Mouse (Mus musculus): Measurements from ENCODE around the gene Gnat1. TPM values are rescaled to one million over a fixed set of nuclear protein-coding genes. Genes with fewer than 3 reads are reported as not detected.

Gene Gnat1
- total RNA-seq (2021): not detected

GRCm38 (mm10) chr9:107679501-107679900 lies at the start of gene Gnat1:
Gene Gnat1 (minus strand): TSS chr9:107679712.
- no peak for DNase-seq (ENCODE audit: extremely low spot score in 1 of 2, low spot score in 1 of 2)

- DNase-seq (ENCODE audit: extremely low spot score in 1 of 2, low spot score in 1 of 2): no peak
Measured at GRCm38 (mm10) chr9:107728919-107729670, 49.6 kb upstream of the Gnat1 start.

- DNase-seq (ENCODE audit: extremely low spot score in 1 of 2, low spot score in 1 of 2): no peak
Measured at GRCm38 (mm10) chr9:107727041-107727440, 47.5 kb upstream of the Gnat1 start.

- no peak for DNase-seq (ENCODE audit: extremely low spot score in 1 of 2, low spot score in 1 of 2)
Measured at GRCm38 (mm10) chr9:107724796-107725195, 45.3 kb upstream of the Gnat1 start.

GRCm38 (mm10) chr9:107723794-107724531 lies 44.5 kb upstream of the Gnat1 start:
- DNase-seq (ENCODE audit: extremely low spot score in 1 of 2, low spot score in 1 of 2): no peak

- no peak for DNase-seq (ENCODE audit: extremely low spot score in 1 of 2, low spot score in 1 of 2)
Measured at GRCm38 (mm10) chr9:107723292-107723691, 43.8 kb upstream of the Gnat1 start.

GRCm38 (mm10) chr9:107718781-107719540 lies 39.4 kb upstream of the Gnat1 start:
- DNase-seq (ENCODE audit: extremely low spot score in 1 of 2, low spot score in 1 of 2): no peak

- no peak for DNase-seq (ENCODE audit: extremely low spot score in 1 of 2, low spot score in 1 of 2)
Measured at GRCm38 (mm10) chr9:107716951-107717350, 37.4 kb upstream of the Gnat1 start.

GRCm38 (mm10) chr9:107715632-107716031 lies 36.1 kb upstream of the Gnat1 start:
- no peak for DNase-seq (ENCODE audit: extremely low spot score in 1 of 2, low spot score in 1 of 2)

- DNase-seq (ENCODE audit: extremely low spot score in 1 of 2, low spot score in 1 of 2): no peak
Measured at GRCm38 (mm10) chr9:107714221-107714952, 34.9 kb upstream of the Gnat1 start.

GRCm38 (mm10) chr9:107709697-107710483 lies 30.4 kb upstream of the Gnat1 start, which contains the start of gene Sema3f:
Gene Sema3f (minus strand): TSS chr9:107710475.
- peak; percentile 40 to 42 for DNase-seq (ENCODE audit: extremely low spot score in 1 of 2, low spot score in 1 of 2)

- DNase-seq (ENCODE audit: extremely low spot score in 1 of 2, low spot score in 1 of 2): no peak
Measured at GRCm38 (mm10) chr9:107709096-107709696, 29.7 kb upstream of the Gnat1 start.

GRCm38 (mm10) chr9:107708439-107709095 lies 29.1 kb upstream of the Gnat1 start:
- DNase-seq (ENCODE audit: extremely low spot score in 1 of 2, low spot score in 1 of 2): no peak

- no peak for DNase-seq (ENCODE audit: extremely low spot score in 1 of 2, low spot score in 1 of 2)
Measured at GRCm38 (mm10) chr9:107707701-107708438, 28.4 kb upstream of the Gnat1 start.

GRCm38 (mm10) chr9:107706781-107707211 lies 27.3 kb upstream of the Gnat1 start:
- no peak for DNase-seq (ENCODE audit: extremely low spot score in 1 of 2, low spot score in 1 of 2)

- DNase-seq (ENCODE audit: extremely low spot score in 1 of 2, low spot score in 1 of 2): peak in 1 of 2 experiments; percentile 43
Measured at GRCm38 (mm10) chr9:107703337-107704122, 24.0 kb upstream of the Gnat1 start.

GRCm38 (mm10) chr9:107702606-107703185 lies 23.2 kb upstream of the Gnat1 start:
- DNase-seq (ENCODE audit: extremely low spot score in 1 of 2, low spot score in 1 of 2): no peak

All from layer of hippocampus, postnatal 25 days (tissue).